Mouse (Mus musculus) neural tube, embryonic 14.5 days (tissue): ENCODE results near the gene Ddx27. TPM values are rescaled to one million over a fixed set of nuclear protein-coding genes. Genes with fewer than 3 reads are reported as not detected.

Experiments used
- ATAC-seq: fragments of 200-750 bp; cut with Nextera tagmentation; 2 replicates; pipeline ENCODE4 v1.8.0; 2017; ENCODE audit warnings: low read depth, mild to moderate bottlenecking, moderate TSS enrichment, moderate library complexity
- H3K27ac ChIP-seq: fragments of 300-500 bp; sonication (generic); 2 replicates; pipeline ENCODE4 v1.5.1; 2014; ENCODE audit warnings: low read depth, mild to moderate bottlenecking, control low read depth, low read length, moderate library complexity, mixed read lengths
- H3K27me3 ChIP-seq: fragments of 300-500 bp; sonication (generic); 2 replicates; pipeline ENCODE4 v1.6.1; 2014; ENCODE audit warnings: low read length; ENCODE audit not compliant: control insufficient read depth, insufficient read depth
- H3K36me3 ChIP-seq: fragments of 300-500 bp; sonication (generic); 2 replicates; pipeline ENCODE4 v1.6.1; 2014; ENCODE audit warnings: low read length, mixed read lengths; ENCODE audit not compliant: control insufficient read depth, insufficient read depth
- H3K4me1 ChIP-seq: fragments of 300-500 bp; sonication (generic); 2 replicates; pipeline ENCODE4 v1.6.1; 2014; ENCODE audit warnings: low read length; ENCODE audit not compliant: control insufficient read depth, insufficient read depth
- H3K4me2 ChIP-seq: fragments of 300-500 bp; sonication (generic); 2 replicates; pipeline ENCODE4 v1.6.1; 2014; ENCODE audit warnings: mild to moderate bottlenecking, low read depth, low read length, control low read depth
- H3K4me3 ChIP-seq: fragments of 300-500 bp; sonication (generic); 2 replicates; pipeline ENCODE4 v1.5.1; 2014; ENCODE audit warnings: low read depth, low read length, control low read depth, mixed read lengths
- H3K9ac ChIP-seq: fragments of 300-500 bp; sonication (generic); replicated peaks from 2 replicates; pipeline ENCODE4 v1.6.1; 2014; ENCODE audit warnings: low read depth, mild to moderate bottlenecking, control low read depth, low read length, mixed read lengths
- H3K9me3 ChIP-seq: fragments of 300-500 bp; sonication (generic); 2 replicates; pipeline ENCODE4 v1.6.1; 2016; ENCODE audit warnings: low read length; ENCODE audit not compliant: control insufficient read depth
- WGBS: fragments of 180-500 bp; shearing (Covaris S2); extraction: QIAGEN DNeasy Blood & Tissue Kit; methylation state at CpG from one replicate; pipeline ENCODE4 v1.1.7; 2014; 5-methylcytosine and 5-hydroxymethylcytosine counted together
- polyA plus RNA-seq: library from polyadenylated mRNA; unstranded; fragments of >200 nt; fragmentation: Nextera tagmentation; extraction: Ambion mirVana; gene quantifications from 2 replicates; pipeline ENCODE4 v1.2.1, GENCODE M21; 2014

Gene Ddx27
- 28.8 and 33.9 TPM in 2 replicates for polyA plus RNA-seq

DNA sequence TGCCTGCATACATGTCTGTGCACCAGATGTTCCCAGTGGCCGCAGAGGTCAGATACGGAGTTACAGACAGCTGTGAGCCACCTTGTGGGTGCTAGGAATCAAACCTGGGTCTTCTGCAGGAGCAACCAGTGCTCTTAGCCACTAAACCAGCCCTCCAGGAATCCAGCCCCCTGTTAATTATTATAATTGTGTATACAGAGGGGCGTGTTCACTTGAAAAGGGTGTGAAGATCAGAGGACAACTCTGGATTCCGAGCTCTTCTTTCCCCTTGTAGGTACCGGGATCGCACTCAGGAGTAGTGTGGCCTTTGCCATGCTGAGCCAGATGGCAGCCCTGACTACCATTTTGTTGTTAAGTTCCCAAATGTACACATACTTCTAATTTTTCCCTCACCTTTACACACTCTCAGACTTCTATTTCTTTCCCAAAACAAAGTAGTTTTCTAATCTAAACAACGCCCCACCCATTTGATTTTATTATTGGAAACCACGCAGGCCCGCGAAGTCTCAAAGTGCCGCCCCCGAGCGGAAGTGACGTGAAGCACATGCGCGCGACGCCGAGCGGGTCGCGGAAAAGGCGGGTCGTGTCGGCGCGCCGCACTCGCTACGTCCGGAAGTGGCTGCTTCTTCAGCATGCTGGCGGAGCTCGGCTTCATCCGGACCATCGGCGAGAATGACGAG is at the start of gene Ddx27:
Gene Ddx27, plus strand, starts transcription at position 492 of the 680 bp plus-strand sequence.
- Histone ChIP-seq H3K4me2 (peak within 1 kb of the TSS; percentile 94), H3K27me3 (no peaks in the 10 kb centered on the region), H3K27ac (peak within 1 kb of the TSS; percentile 78), H3K9ac (peak within 1 kb of the TSS; percentile 78), H3K4me3 (peak within 1 kb of the TSS; percentile 80), H3K4me1 (peaks cover 11% of the 10 kb centered on the region; the same call in 1 of the 2 replicates), H3K9me3 (no peaks in the 10 kb centered on the region), H3K36me3 (peaks cover 7% of the 10 kb centered on the region)
- WGBS, result 2% methylated on average over 37 of the region's 37 CpGs
- ATAC-seq, result peak; percentile 93

DNA sequence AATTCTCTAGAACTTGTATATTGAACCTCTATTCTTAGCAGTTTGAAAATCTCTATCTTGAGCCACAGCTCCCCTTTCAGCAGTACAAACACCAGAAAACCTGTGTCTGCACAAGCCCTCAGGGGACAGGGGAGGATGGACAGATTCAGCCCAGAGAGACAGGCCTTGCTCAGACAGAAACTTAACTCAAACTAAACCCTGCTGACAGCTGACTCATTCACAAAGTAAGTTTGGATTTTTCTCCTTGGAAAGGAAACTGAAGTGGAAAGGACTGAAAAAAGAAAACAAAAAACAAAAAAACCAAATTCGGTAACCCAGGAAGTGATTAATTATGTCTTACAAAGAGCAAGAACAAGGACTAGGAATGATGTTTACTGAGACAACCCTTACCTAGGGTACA is 41.8 kb upstream of the Ddx27 start:
- 81% methylated on average over 1 of the region's 1 CpGs for WGBS
- Histone ChIP-seq H3K4me2 (no peak overlapping the region), H3K9ac (no peak overlapping the region), H3K4me1 (0 out of 2 replicates have a peak, but pooled peaks cover 6% of the 10 kb centered on the region), H3K4me3 (no peak overlapping the region), H3K36me3 (no peaks in the 10 kb centered on the region), H3K9me3 (no peaks in the 10 kb centered on the region), H3K27me3 (no peaks in the 10 kb centered on the region), H3K27ac (no peak overlapping the region)
- no peak for ATAC-seq

DNA sequence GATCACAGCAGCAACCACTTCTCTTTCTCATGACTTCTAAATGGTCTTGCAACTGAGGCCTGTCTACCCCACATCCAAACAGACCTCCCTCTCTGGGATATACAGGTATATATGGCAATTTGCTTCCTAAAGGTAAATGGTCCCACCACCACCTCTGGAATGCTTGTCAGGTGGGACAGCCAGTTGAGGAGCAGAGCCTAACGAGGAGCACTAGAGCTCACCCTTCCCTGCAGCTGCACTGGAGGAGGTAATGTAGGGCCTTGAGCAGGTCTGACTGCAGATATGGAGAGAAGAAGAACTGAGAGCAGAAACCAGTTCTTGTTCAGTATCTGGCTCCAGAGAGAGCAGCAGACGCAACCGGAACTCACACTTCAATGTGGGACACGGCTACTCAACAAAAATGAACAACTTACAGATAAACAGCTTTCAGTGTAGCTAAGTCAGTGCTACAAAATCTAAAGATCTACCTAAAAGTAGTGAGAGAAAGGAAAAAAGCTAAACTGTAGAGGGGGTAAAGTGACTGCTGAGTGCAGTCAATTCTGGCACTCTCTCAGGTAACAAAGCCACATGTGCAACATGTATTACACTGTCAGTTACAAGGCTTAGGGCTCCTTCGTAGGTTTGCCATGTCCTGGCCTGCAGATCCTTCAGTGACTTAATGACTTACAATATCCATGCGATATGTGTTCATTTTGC is 40.7 kb upstream of the Ddx27 start:
- Histone ChIP-seq H3K36me3 (no peaks in the 10 kb centered on the region), H3K9me3 (no peaks in the 10 kb centered on the region), H3K9ac (no peak overlapping the region), H3K27ac (no peak overlapping the region), H3K4me3 (no peak overlapping the region), H3K4me2 (no peak overlapping the region), H3K4me1 (0 out of 2 replicates have a peak, but pooled peaks cover 6% of the 10 kb centered on the region), H3K27me3 (no peaks in the 10 kb centered on the region)
- no peak for ATAC-seq
- 77% methylated on average over 6 of the region's 6 CpGs for WGBS

DNA sequence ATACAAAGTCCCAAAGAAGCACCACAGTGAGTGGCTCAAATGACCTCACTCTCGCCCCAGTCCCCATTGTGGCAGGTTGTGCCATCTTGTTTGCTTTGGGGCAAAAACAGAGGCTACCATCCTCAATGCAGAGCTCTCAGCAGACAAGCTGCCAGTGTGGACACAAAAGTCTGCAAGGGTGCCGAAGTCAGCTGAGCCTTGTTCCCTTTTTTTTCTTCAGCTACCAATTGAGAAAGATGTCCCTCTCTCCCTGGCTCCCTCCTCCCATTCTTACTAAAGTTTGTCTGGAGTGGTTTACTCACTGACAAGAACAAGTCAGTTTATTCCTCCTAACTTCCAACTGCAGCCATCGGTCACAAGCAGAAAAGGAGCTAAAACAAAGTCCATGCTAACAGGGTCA is 38.6 kb upstream of the Ddx27 start:
- Histone ChIP-seq H3K9ac (no peak overlapping the region), H3K36me3 (no peaks in the 10 kb centered on the region), H3K27me3 (no peaks in the 10 kb centered on the region), H3K9me3 (no peaks in the 10 kb centered on the region), H3K4me3 (no peak overlapping the region), H3K4me2 (no peak overlapping the region), H3K4me1 (0 out of 2 replicates have a peak, but pooled peaks cover 6% of the 10 kb centered on the region), H3K27ac (no peak overlapping the region)
- 70% methylated on average over 3 of the region's 3 CpGs for WGBS
- ATAC-seq, result no peak

DNA sequence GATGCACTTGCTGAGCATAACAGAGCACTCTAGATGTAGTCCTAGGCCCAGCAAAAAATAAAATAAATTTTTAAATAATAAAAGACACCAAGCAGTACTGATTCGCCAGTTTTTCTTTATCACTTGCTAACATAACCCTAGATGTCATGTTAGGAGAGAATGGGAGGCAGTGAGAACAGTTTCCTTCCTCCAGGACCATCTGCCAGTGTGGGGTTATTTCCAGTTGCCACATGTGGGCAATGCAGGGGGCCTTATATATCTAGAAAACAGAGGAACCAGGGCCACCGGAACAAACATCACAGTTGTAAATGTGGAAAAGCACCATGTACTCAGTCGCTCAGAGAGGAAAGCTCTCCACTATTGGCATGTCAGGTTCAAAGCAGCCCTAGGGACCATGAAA is 37.5 kb upstream of the Ddx27 start:
- H3K4me1 ChIP-seq, result 0 out of 2 replicates have a peak, but pooled peaks cover 6% of the 10 kb centered on the region
- H3K9ac ChIP-seq, result no peak overlapping the region
- no peak overlapping the region for H3K27ac ChIP-seq
- no peak overlapping the region for H3K4me2 ChIP-seq
- H3K36me3 ChIP-seq, result no peaks in the 10 kb centered on the region
- ATAC-seq, result no peak
- WGBS, result 68% methylated on average over 3 of the region's 3 CpGs
- H3K9me3 ChIP-seq, result no peaks in the 10 kb centered on the region
- H3K4me3 ChIP-seq, result no peak overlapping the region
- H3K27me3 ChIP-seq, result no peaks in the 10 kb centered on the region

DNA sequence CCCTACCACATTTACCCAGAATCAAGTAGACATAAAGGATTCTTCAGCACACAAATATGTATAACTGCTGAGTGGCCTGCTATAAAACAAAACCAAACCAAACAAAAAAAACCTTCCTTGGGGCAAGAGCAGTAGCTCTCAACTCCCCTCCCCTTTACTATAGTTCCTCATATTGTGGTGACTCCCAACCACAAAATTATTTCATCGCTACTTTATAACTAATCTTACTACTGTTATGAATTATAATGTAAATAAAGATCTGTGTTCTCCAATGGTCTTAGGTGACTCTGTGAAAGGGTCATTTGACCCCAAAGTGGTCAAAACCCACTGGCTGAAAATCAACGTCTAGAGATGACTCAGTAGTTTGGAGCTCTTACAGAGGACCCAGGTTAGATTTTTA is 34.8 kb upstream of the Ddx27 start:
- 86% methylated on average over 2 of the region's 2 CpGs for WGBS
- Histone ChIP-seq H3K36me3 (no peaks in the 10 kb centered on the region), H3K4me2 (no peak overlapping the region), H3K27ac (no peak overlapping the region), H3K4me3 (no peak overlapping the region), H3K27me3 (no peaks in the 10 kb centered on the region), H3K9me3 (no peaks in the 10 kb centered on the region), H3K4me1 (0 out of 2 replicates have a peak, but pooled peaks cover 6% of the 10 kb centered on the region), H3K9ac (no peak overlapping the region)
- ATAC-seq, result no peak

DNA sequence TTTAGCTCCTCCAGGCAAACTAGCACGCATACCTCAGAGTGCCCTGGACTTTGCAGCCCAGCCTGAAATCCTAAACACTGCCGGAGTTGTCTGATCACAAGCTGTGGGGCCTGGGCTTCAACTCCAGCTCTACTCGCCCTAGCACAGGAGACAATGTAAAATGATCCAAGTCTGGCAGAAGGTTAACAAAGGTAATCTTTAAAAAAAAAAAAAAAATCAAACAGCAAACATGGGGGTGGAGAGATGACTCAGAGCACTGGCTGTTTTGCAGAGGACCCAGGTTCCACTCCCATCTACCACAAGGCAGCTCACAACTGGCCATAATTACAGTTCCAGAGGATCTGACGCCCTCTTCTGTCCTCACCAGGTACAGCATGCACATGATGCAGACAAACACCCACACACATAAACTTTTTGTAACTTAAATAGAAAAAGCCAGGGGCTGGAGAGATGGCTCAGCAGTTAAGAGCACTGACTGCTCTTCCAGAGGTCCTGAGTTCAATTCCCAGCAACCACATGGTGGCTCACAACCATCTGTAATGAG is 31.6 kb upstream of the Ddx27 start:
- WGBS, result 90% methylated on average over 4 of the region's 4 CpGs
- H3K9me3 ChIP-seq, result no peaks in the 10 kb centered on the region
- H3K36me3 ChIP-seq, result no peaks in the 10 kb centered on the region
- H3K27me3 ChIP-seq, result no peaks in the 10 kb centered on the region
- H3K4me3 ChIP-seq, result no peak overlapping the region
- no peaks in the 10 kb centered on the region for H3K4me1 ChIP-seq
- no peak overlapping the region for H3K27ac ChIP-seq
- no peak overlapping the region for H3K4me2 ChIP-seq
- no peak overlapping the region for H3K9ac ChIP-seq
- ATAC-seq, result no peak

DNA sequence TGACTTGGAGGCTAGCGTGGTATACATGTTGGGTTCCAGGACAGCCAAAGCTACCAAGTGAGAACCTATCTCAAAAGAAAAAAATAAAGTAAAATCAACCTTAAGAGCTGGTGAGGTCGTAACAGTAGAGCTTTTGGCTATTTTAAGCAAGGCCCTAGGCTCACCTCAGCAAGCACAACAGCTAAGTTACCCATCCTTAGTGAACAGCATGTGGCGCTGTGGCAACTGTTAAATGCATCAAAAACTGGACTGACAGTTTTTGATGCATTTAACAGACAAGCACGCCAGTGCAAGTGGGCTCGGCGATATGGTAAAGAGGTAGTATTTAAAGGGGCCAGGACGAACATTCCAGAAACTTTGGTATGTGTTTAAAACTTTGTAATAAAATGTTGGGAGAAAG is 24.1 kb upstream of the Ddx27 start:
- H3K4me2 ChIP-seq, result no peak overlapping the region
- H3K4me1 ChIP-seq, result peaks cover 28% of the 10 kb centered on the region
- no peak overlapping the region for H3K4me3 ChIP-seq
- H3K9ac ChIP-seq, result no peak overlapping the region
- no peaks in the 10 kb centered on the region for H3K9me3 ChIP-seq
- no peak overlapping the region for H3K27ac ChIP-seq
- no peak for ATAC-seq
- H3K36me3 ChIP-seq, result no peaks in the 10 kb centered on the region
- H3K27me3 ChIP-seq, result no peaks in the 10 kb centered on the region
- 91% methylated on average over 7 of the region's 7 CpGs for WGBS

DNA sequence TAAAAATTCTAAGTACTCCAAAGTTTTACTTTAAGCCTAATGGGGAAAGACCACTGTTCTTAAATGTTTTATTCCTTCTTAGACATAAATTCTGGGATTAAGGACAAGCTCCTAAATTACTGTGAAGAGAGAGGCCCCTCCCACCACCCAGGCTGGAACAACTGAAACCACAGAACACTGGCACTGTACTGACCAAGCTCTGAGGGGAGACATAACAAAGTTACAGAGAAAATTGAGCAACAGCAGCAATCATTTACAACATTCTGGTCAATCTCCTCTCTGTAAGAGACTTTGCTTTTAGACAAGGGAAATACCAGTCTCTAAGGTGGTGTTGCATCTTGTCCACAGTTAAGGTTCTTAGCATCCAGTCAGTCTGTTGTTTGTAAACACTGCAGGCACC is 23.0 kb upstream of the Ddx27 start:
- Histone ChIP-seq H3K27ac (no peak overlapping the region), H3K27me3 (no peaks in the 10 kb centered on the region), H3K4me2 (no peak overlapping the region), H3K9ac (no peak overlapping the region), H3K36me3 (no peaks in the 10 kb centered on the region), H3K9me3 (no peaks in the 10 kb centered on the region), H3K4me1 (peaks cover 32% of the 10 kb centered on the region), H3K4me3 (no peak overlapping the region)
- ATAC-seq, result no peak
